Mouse (Mus musculus) cerebellum, postnatal 36 days (tissue): ENCODE measurements at regions not wholly inside any gene's neighbourhood (a gene's known extent, or its start where the extent isn't known, plus 50 kb on each side); places are given as distances from the start of the nearest gene placed in this dataset.
A peak's percentile ranks its signal among the peaks of the same experiment; 100 is the strongest.

Experiments used
- DNase-seq, 2 experiments: peaks; one replicate each; pipeline ENCODE4 v3.0.0; 2021 to 2022; ENCODE audit warnings: mixed read lengths in 2 of 2

DNA sequence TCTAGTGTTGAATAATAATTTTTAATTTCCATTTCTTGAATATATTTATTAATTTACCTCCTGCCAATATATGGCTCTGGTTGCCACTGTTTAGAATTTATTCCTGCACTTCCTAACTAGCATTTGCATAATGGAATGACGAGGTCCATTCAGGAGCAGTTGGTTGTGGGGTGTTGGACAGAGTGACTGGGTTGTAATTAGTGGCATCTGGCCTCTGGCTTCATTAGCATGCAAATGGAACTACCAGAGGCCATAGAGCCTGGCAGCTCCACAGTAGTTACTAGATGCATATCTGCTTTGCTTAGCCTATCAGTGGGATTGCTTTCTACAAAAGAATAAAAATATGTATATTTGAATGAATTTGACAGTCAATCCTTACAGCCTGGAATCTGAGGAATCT, 1099.6 kb upstream of the Cdh8 start:
- DNase-seq = no peak

GRCm38 (mm10) chr8:100515152-100515551, 1098.9 kb upstream of the Cdh8 start:
- no peak for DNase-seq

- no peak for DNase-seq
Measured at GRCm38 (mm10) chr8:100506478-100506877, 1090.2 kb upstream of the Cdh8 start.

GRCm38 (mm10) chr8:100500342-100500712, 1084.1 kb upstream of the Cdh8 start:
- DNase-seq = no peak

DNA sequence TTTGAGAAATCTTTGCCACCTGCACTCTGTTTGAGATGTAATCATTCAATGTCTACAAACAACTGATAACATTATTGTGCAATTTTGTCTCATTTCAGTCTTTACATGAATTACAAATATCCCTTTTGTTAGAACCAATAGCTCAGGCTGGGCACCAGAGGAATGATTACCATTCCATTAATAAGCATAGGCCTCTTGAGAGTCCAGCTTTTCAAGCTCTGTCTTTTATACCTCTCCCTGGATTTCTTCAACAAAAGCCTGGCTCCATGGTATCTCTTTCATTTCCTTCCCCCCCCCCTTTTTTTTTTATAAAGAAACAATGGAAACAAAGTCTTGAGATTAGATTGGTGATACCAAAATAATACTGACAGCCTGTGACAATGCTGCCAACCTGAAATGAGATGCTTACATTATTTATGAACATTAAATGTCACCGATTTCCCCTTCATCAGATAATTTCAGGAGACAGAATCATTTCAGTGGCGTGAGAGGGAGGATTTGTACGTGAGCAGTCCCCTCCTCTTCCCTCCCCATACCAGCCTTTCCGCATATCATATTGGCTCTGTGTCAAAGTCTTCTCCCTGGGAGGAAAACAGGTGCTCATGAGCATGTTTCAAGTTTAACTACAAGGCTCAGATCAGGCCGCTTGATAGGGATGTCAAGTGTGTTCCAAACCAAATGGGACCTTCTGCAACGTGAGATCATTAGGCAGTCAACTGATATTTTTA, 1083.5 kb upstream of the Cdh8 start:
- no peak for DNase-seq

DNA sequence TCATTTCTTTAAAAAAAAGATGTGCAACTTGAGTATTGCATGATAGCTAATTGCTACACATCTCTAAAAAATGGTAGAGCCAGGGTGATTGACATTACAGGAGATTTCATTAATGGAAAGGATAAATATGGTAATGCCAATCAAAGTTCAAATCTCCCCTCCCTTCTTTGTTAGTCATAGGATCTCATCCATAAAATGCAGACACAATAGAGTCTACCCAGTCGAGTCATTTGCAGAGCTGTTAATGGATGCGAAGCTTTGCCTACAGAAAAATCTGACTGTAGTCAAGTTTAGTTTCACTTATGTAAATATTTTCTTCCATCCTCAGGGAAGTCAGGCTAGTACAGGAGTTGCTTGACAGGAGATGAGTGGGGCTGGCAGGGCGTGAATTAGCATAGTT, 1078.2 kb upstream of the Cdh8 start:
- DNase-seq = no peak

DNA sequence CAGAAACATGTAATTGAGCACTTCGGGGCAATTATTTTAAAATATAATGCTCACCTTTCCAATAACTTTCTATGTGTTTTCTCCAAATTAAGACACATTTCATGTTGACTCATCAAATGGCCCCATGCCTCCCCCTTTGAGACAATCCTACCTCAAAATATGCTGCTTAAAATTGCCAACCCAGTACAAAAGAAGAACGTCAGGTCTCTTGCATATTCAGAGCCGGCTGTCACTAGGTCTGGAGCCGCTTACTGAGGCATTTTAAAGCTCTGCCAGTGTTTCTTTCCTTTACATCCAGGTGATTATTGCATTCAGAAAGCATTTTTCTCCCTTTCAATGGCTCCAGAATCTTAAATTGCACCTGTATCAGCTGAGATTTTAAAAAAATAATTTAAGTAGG, 1059.7 kb upstream of the Cdh8 start:
- DNase-seq = no peak

- DNase-seq = no peak
Measured at GRCm38 (mm10) chr8:100451231-100451630, 1035.0 kb upstream of the Cdh8 start.

DNA sequence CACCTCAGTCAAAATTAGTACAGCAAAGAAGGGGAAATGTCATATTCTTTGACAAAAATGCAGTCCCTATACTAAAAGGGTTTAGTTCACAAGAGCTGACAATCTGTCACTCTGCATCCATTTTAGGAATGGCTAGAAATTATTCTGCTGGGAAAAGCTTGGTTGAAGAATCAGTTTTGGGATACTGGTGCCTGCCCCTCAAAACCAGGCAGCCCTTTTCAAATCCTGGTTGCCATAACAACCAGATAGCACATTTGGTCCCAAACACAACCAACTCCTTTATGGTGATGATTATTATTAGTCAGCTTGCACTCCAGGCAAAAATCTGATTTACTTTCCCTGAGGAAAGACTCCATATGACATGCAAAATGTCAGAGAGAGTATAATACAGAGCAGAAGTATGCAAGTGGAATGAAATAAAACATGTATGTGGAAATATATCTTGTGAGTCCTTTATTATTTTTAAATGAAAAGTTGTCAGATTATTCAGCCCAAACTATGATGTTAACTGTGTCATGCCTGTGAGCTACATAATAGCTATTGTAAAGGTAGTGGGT, 1034.2 kb upstream of the Cdh8 start:
- no peak for DNase-seq

- peak in 1 of 2 experiments; percentile 12 for DNase-seq
Measured at GRCm38 (mm10) chr8:100446677-100447350, 1030.5 kb upstream of the Cdh8 start.
